Mouse (Mus musculus): ENCODE measurements around the gene Cnbp.

DNA sequence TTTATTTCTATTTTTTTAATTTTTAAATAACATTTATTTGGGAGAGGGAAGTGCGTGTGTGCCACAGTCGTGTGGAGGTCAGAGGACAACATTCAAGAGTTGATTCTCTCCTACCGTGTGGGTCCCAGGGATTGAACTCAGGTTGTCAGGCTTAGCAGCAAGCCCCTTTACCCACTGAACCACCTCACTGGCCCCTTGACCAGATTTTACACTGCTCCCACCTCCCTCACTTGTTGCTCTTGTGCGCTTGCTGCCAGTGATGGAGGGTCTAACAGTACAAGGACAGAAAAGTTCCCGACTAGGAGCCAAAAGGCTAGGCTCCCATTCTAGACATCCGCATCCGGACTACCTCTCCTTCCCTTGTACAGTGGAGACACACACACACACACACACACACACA is 45.5 kb downstream of the Cnbp start:
- no peak for TF ChIP-seq POLR2A (IDR thresholded peaks at IDR 0.05; ENCODE audit: insufficient read depth, low read depth, low read length)
- no peak for TF ChIP-seq CTCF (IDR thresholded peaks at IDR 0.05)
- no peak for TF ChIP-seq EP300 (IDR thresholded peaks at IDR 0.05; ENCODE audit: insufficient read depth, low read depth, low read length)
